Mouse (Mus musculus) ovary, postnatal 36 days (tissue): ENCODE measurements at regions not wholly inside any gene's neighbourhood (a gene's known extent, or its start where the extent isn't known, plus 50 kb on each side); places are given as distances from the start of the nearest gene placed in this dataset.
"Not testable (repeated sequence)": the region's sequence is repeated elsewhere in the genome, so short reads cannot be mapped to it uniquely, and the experiment has no call there.

ENCODE experiments used
- DNase-seq: peaks from one replicate; pipeline ENCODE4 v3.0.0; 2022; ENCODE audit warnings: low spot score, mixed read lengths

GRCm38 (mm10) chr2:92664939-92665338 lies 65.4 kb downstream of the Chst1 start:
- no peak for DNase-seq

GRCm38 (mm10) chr2:92667192-92667591 lies 67.7 kb downstream of the Chst1 start:
- DNase-seq, result no peak

DNA sequence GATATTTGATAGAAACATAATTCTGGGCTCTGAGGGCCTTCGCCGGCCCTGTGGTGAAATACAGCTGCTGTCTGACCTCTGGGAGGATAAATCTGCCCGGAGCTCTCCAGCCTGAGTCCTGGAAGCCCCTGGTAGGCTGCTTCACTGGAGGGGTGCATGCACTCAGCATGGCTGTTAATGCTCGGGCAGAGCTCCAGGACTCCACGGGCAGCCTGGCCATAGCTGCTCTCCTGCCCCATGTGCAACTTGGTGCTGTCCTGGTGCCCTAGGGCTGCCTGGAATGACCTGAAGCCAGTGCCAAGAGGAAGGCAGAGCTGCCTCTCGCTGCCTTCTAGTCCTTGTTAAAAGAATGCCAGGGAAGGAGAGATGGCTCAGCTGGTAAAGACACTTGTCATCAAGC lies 68.2 kb downstream of the Chst1 start:
- DNase-seq, result no peak

- not testable (repeated sequence) for DNase-seq
Observed at GRCm38 (mm10) chr2:92669431-92670081, 70.0 kb downstream of the Chst1 start.

GRCm38 (mm10) chr2:92671586-92671985 lies 72.1 kb downstream of the Chst1 start:
- peak; percentile 58 for DNase-seq

- DNase-seq, result no peak
Observed at GRCm38 (mm10) chr2:92672106-92672505, 72.6 kb downstream of the Chst1 start.

DNA sequence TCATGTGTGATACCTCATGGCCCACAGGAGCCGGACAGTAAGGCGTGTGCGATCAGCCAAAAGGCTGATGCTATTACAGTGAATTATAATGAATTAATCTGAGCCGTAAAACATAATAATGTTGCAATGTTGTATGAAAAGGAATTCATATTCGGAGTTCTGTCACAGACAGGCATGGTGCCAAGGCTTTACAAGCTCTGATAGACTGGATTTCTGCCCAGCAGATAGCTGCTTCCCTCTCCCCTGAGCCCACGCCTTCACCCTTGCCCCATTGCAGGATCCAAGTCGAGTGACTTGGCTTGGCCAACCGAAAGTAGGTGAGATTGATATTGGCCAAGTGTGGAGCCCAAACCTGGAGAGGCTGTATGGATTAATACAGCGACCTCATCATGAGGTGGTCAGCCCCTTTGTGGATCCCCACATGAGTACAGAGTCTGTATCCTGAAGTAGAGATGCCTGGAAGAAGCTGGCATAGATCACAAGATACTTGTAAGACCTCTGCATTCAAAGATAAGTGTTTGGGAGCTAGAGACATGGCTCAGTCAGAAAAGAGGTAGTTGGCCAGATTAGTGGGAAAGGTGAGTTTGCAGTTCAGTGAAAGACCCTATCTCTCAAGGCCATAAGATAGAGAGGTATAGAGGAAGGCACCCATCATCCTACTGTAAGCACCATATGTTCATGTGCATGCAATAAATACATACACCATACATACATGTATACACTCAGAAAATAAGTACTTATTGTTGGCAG lies 73.7 kb downstream of the Chst1 start:
- DNase-seq, result no peak

DNA sequence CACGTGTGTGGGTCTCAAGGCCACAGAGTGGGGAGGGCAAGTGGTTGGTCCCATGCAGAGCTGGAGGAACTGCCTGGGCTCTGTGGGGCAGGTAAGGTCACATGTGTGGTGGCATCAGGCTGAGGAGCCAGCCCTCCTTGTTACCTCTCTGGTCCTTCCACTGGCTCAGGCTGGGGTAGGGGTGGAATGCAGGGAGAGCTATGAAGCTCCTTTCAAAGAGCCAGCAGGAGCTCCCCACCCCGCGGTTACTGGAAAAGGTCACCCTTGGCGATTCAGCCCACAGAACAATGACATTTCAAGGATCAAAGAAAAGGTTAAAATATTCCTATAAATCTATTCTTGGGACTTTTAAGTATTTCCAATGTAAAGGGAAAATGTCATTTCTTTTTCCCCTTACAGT lies 74.4 kb downstream of the Chst1 start:
- no peak for DNase-seq

- DNase-seq, result no peak
Observed at GRCm38 (mm10) chr2:92675247-92675646, 75.7 kb downstream of the Chst1 start.

DNA sequence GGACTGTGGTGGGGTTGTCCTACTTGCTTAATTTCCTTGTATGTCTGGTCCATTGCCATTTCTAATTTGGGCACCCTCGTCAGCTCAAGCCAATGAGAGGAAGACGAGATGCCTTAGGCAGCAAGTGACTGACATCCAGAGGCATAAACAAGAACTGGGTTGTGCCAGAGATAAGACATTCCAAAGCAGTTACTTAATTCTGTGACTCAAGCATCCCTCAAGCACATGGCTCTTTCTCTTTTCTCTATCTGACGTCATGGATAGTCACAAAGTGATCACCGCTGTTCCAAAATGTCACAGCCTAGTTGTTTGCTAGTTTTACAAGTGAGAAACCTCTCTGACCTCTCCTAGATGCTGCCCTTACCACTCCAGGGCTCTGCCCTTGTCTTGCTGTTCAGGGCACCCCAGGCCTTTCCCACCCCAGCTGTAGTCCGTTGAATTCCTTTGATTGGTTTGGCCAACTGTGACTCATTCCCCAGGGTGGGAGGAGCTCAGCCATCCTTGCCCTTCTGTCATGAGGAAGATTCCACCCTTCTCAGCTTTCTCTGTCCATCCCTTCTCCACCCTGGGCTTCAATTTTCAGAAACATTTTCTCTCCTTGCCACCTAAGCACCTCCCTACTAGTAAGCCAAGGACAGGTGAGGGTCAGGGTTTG lies 78.9 kb downstream of the Chst1 start:
- DNase-seq, result no peak

GRCm38 (mm10) chr2:92678999-92679704 lies 79.6 kb downstream of the Chst1 start:
- no peak for DNase-seq

- DNase-seq, result no peak
Observed at GRCm38 (mm10) chr2:92682256-92682655, 82.7 kb downstream of the Chst1 start.

DNA sequence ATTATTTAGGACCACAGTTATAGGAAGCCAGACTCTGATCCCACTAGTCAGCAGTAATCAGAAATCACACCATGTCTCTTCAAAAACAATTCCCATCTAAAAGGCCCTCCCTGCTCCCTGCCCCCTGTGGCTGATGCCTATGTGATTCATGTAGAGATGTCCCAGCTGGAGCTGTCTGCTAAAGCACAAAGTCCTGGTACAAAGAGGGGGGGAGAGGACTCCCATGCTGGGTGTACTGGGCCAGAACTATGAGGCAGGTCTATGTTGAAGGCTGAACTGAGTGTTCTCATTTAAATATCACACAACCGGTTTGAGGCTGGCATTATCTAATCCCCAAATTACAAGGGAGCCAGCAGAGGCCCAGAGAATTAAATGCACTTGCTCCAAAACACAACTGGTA lies 88.2 kb downstream of the Chst1 start:
- no peak for DNase-seq

GRCm38 (mm10) chr2:92689203-92689602 lies 89.7 kb downstream of the Chst1 start:
- DNase-seq, result no peak

- no peak for DNase-seq
Observed at GRCm38 (mm10) chr2:92690304-92690703, 90.8 kb downstream of the Chst1 start.

DNA sequence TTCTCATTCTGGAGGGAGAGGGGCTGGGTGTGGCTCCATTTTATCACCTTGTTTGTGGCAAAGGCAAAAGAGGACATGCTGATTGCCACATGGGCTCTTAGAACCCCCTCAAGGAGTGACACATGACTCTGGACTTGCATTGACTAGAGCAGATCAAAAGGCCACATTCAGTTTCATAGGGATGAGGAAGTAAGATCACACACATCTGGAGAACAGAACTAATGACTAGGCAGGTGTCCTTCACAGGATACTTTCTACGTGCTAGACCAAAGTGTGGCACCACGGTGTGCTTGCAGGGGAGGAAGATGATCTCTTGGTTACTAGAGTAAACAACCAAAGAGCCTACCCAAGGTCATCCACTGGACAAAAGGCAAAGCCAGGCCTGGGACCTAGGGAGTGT lies 91.9 kb downstream of the Chst1 start:
- DNase-seq, result no peak

DNA sequence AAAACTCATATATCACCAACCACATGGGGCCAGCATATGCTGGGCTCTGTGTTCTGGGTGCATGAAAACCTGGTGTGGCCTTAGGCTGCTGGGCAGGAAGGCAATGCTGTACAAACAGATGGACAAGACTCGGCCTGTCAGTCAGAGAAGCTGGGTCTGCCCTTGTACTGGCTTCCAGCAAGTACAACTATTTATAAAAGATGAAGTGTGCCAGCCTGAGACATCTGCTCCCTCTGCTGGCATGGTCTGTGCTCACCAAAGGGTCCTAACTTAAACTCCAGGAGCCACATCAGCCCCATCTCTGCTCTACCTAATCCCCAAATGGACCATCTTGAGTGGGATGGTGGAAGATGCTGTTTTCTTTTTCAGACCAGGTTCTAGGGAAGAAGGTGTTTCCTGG lies 93.1 kb downstream of the Chst1 start:
- no peak for DNase-seq

- DNase-seq, result no peak
Observed at GRCm38 (mm10) chr2:92693024-92693423, 93.5 kb downstream of the Chst1 start.

- DNase-seq, result no peak
Observed at GRCm38 (mm10) chr2:92694797-92695196, 95.3 kb downstream of the Chst1 start.

DNA sequence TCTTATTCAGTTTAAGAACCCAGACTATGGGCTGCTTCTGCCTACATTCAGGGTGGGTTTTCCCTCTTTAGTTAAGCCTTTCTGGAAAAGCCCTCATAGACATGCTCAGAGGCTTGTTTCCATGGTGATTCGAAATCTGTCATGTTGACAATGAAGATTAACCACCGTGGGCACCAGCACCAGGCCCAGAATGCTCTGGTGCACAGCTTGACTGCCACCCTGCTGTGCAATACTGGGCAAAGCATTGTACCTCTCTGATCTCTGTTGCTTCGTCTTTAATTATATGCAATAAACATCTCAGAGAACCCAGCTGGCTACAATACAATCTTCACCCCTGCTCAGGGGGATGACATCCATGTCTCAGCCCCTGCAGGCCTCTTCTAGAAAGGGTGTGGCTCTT lies 96.4 kb downstream of the Chst1 start:
- no peak for DNase-seq

- DNase-seq, result no peak
Observed at GRCm38 (mm10) chr2:92697721-92698120, 98.2 kb downstream of the Chst1 start.

- no peak for DNase-seq
Observed at GRCm38 (mm10) chr2:92699360-92699759, 99.9 kb downstream of the Chst1 start.

DNA sequence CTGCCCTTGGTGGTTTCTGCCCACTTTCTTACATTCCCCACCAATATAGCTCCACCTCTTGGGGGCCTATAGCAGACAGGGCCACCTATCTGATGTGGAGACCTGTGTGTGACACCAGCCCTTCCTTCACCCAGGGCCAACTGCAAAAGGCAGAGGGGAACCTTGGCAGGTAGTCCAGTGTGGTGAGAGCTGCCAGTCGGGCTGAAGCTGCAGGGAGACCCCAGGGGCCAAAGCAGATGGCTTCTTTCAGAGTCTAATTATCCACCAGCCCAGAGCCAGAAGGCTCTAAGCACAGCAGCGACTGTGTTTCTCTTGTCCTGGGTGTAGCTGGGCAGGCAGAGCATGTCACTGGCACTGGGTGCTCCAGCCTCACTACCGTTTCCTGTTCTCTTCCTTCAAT lies 104.5 kb downstream of the Chst1 start:
- DNase-seq, result no peak
